Mouse (Mus musculus) limb, embryonic 14.5 days (tissue): ENCODE results near the gene Tmem237. TPM values are rescaled to one million over a fixed set of nuclear protein-coding genes. Genes with fewer than 3 reads are reported as not detected.

Experiments
- ATAC-seq: fragments of 200-750 bp; cut with Nextera tagmentation; 2 replicates; pipeline ENCODE4 v1.8.0; 2017; ENCODE audit warnings: low read depth, moderate number of reproducible peaks, moderate TSS enrichment; ENCODE audit not compliant: low FRiP score
- DNase-seq: peaks from one replicate; pipeline ENCODE4 v3.0.0-alpha.2; 2015; ENCODE audit warnings: low spot score
- H3K27ac ChIP-seq: fragments of 300-500 bp; sonication (generic); replicated peaks from 2 replicates; pipeline ENCODE4 v1.5.1; 2014; ENCODE audit warnings: low read depth, mild to moderate bottlenecking, low read length, moderate library complexity, mixed read lengths
- H3K27me3 ChIP-seq: fragments of 300-500 bp; sonication (generic); 2 replicates; pipeline ENCODE4 v1.6.1; 2014; ENCODE audit warnings: low read length, mixed read lengths; ENCODE audit not compliant: control insufficient read depth, insufficient read depth
- H3K36me3 ChIP-seq: fragments of 300-500 bp; sonication (generic); 2 replicates; pipeline ENCODE4 v1.6.1; 2014; ENCODE audit warnings: mild to moderate bottlenecking, low read length, moderate library complexity, mixed read lengths; ENCODE audit not compliant: control insufficient read depth, insufficient read depth
- H3K4me1 ChIP-seq: fragments of 300-500 bp; sonication (generic); 2 replicates; pipeline ENCODE4 v1.6.1; 2014; ENCODE audit warnings: antibody characterized with exemption, low read length, mixed read lengths; ENCODE audit not compliant: control insufficient read depth, insufficient read depth
- H3K4me2 ChIP-seq: fragments of 300-500 bp; sonication (generic); replicated peaks from 2 replicates; pipeline ENCODE4 v1.6.1; 2014; ENCODE audit warnings: low read depth, mild to moderate bottlenecking, low read length, moderate library complexity; ENCODE audit not compliant: severe bottlenecking
- H3K4me3 ChIP-seq: fragments of 300-500 bp; sonication (generic); replicated peaks from 2 replicates; pipeline ENCODE4 v1.5.1; 2014; ENCODE audit warnings: low read length
- H3K9ac ChIP-seq: fragments of 300-500 bp; sonication (generic); 2 replicates; pipeline ENCODE4 v1.6.1; 2014; ENCODE audit warnings: mild to moderate bottlenecking, low read depth, low read length, moderate library complexity; ENCODE audit not compliant: severe bottlenecking
- H3K9me3 ChIP-seq: fragments of 300-500 bp; sonication (generic); 2 replicates; pipeline ENCODE4 v1.6.1; 2016; ENCODE audit warnings: low read length; ENCODE audit not compliant: control insufficient read depth
- POLR2A ChIP-seq: fragments of 200-500 bp; IDR thresholded peaks from 2 replicates; pipeline ENCODE4 v1.8.0; 2012; ENCODE audit warnings: inconsistent platforms, mild to moderate bottlenecking, moderate library complexity, borderline replicate concordance; ENCODE audit not compliant: insufficient read depth, insufficient read length; ENCODE audit errors: extremely low read depth
- whole genome bisulfite sequencing: fragments of 180-500 bp; shearing (Covaris S2); extraction: QIAGEN DNeasy Blood & Tissue Kit; methylation state at CpG from one replicate; pipeline ENCODE4 v1.1.7; 2014; 5-methylcytosine and 5-hydroxymethylcytosine counted together
- polyA plus RNA-seq, 2 experiments: library from polyadenylated mRNA; depleted of rRNA in 1 of 2; stranded (reverse) in 1 of 2; unstranded in 1 of 2; fragments of >200 nt; fragmentation: Nextera tagmentation in 1 of 2; extraction: Ambion mirVana in 1 of 2; gene quantifications; 2 replicates each; pipeline versions ENCODE4 v1.2.1 to v1.2.3; 2012 to 2014

Gene Tmem237
- polyA plus RNA-seq, 2 experiments, result 26.0 to 33.3 TPM

DNA sequence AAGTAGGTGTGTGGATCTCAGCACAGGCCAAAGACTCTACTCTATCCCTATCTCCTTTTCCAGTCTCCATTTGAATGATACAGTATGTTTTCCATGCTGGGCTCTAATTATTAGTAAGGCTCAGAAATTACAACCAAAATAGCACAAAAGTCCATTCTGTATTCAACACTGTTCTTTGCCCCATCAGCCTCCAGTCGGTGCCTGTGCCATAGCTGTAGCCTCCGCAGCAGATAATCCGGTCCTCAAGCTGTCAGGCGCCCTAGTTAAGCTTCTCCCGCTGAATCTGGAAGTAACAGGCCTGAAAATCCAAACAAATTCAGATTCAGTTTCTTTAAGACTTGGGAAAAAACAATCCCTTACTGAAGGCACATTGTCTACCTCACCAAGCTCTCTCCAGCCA, 43.7 kb upstream of the Tmem237 start:
- DNase-seq (no peak), ATAC-seq (no peak)
- TF ChIP-seq POLR2A, result no peak
- Histone ChIP-seq H3K9ac (no peak overlapping the region), H3K27me3 (no peaks in the 10 kb centered on the region), H3K36me3 (peaks cover 29% of the 10 kb centered on the region), H3K27ac (no peak overlapping the region), H3K4me2 (no peak overlapping the region), H3K9me3 (no peaks in the 10 kb centered on the region), H3K4me3 (no peak overlapping the region), H3K4me1 (peaks cover 6% of the 10 kb centered on the region; the same call in 1 of the 2 replicates)
- 78% methylated on average over 5 of the region's 5 CpGs for WGBS

- no peaks in the 10 kb centered on the region for H3K27me3 ChIP-seq
- no peaks in the 10 kb centered on the region for H3K9me3 ChIP-seq
- ATAC-seq (no peak), DNase-seq (no peak)
- H3K4me2 ChIP-seq, result no peak within 1 kb of the TSS
- TF ChIP-seq POLR2A, result no peak
- no peak within 1 kb of the TSS for H3K4me3 ChIP-seq
- peaks cover 6% of the 10 kb centered on the region; the same call in 1 of the 2 replicates for H3K4me1 ChIP-seq
- H3K27ac ChIP-seq, result 0 out of 2 replicates have a peak within 1 kb of the TSS, but pooled peaks have one; percentile 13
- peaks cover 28% of the 10 kb centered on the region for H3K36me3 ChIP-seq
- WGBS, result 62% methylated on average over 12 of the region's 12 CpGs
- no peak within 1 kb of the TSS for H3K9ac ChIP-seq
Measured at GRCm38 (mm10) chr1:59163030-59163461, 42.8 kb upstream of the Tmem237 start, which contains the start of gene Mpp4. Gene Mpp4 (minus strand): TSS chr1:59163389.

GRCm38 (mm10) chr1:59162309-59163024, 42.3 kb upstream of the Tmem237 start:
- peak; percentile 61 for DNase-seq
- Histone ChIP-seq H3K27ac (no peak overlapping the region), H3K9ac (no peak overlapping the region), H3K4me3 (no peak overlapping the region), H3K36me3 (peaks cover 22% of the 10 kb centered on the region), H3K27me3 (no peaks in the 10 kb centered on the region), H3K4me1 (peaks cover 6% of the 10 kb centered on the region; the same call in 1 of the 2 replicates), H3K9me3 (no peaks in the 10 kb centered on the region), H3K4me2 (no peak overlapping the region)
- TF ChIP-seq POLR2A, result no peak
- ATAC-seq, result peak; percentile 50; the same call in 1 of the 2 replicates
- 50% methylated on average over 8 of the region's 8 CpGs for WGBS

GRCm38 (mm10) chr1:59161396-59161795, 41.2 kb upstream of the Tmem237 start:
- no peak overlapping the region; the same call in 1 of the 2 replicates for H3K27ac ChIP-seq
- 82% methylated on average over 6 of the region's 6 CpGs for WGBS
- ATAC-seq (no peak), DNase-seq (no peak)
- peaks cover 15% of the 10 kb centered on the region for H3K36me3 ChIP-seq
- H3K4me2 ChIP-seq, result no peak overlapping the region
- H3K9ac ChIP-seq, result no peak overlapping the region
- no peaks in the 10 kb centered on the region for H3K9me3 ChIP-seq
- no peak overlapping the region for H3K4me3 ChIP-seq
- peaks cover 6% of the 10 kb centered on the region; the same call in 1 of the 2 replicates for H3K4me1 ChIP-seq
- no peak for TF ChIP-seq POLR2A
- no peaks in the 10 kb centered on the region for H3K27me3 ChIP-seq

- Histone ChIP-seq H3K9ac (no peak overlapping the region), H3K4me3 (no peak overlapping the region), H3K27me3 (no peaks in the 10 kb centered on the region), H3K4me1 (peaks cover 6% of the 10 kb centered on the region; the same call in 1 of the 2 replicates), H3K4me2 (no peak overlapping the region), H3K27ac (no peak overlapping the region), H3K9me3 (no peaks in the 10 kb centered on the region), H3K36me3 (peaks cover 15% of the 10 kb centered on the region)
- no peak for ATAC-seq
- DNase-seq, result no peak
- TF ChIP-seq POLR2A, result no peak
- 73% methylated on average over 6 of the region's 6 CpGs for WGBS
Measured at GRCm38 (mm10) chr1:59160871-59161270, 40.7 kb upstream of the Tmem237 start.
